Mouse (Mus musculus) heart, adult 2 months (tissue): ENCODE results near the gene Wwox.

Experiments
- CTCF ChIP-seq: fragments of 200-600 bp; IDR thresholded peaks from 2 replicates; pipeline ENCODE4 v1.8.1; 2022; ENCODE audit warnings: antibody characterized with exemption, mild to moderate bottlenecking, moderate library complexity
- EP300 ChIP-seq: fragments of 200-500 bp; IDR thresholded peaks from 2 replicates; pipeline ENCODE4 v1.6.1; 2011; ENCODE audit warnings: low read depth, low read length, control low read depth; ENCODE audit not compliant: insufficient read depth
- POLR2A ChIP-seq: fragments of 200-500 bp; IDR thresholded peaks from 2 replicates; pipeline ENCODE4 v1.6.1; 2011; ENCODE audit warnings: mild to moderate bottlenecking, low read depth, low read length, control low read depth; ENCODE audit not compliant: insufficient read depth

DNA sequence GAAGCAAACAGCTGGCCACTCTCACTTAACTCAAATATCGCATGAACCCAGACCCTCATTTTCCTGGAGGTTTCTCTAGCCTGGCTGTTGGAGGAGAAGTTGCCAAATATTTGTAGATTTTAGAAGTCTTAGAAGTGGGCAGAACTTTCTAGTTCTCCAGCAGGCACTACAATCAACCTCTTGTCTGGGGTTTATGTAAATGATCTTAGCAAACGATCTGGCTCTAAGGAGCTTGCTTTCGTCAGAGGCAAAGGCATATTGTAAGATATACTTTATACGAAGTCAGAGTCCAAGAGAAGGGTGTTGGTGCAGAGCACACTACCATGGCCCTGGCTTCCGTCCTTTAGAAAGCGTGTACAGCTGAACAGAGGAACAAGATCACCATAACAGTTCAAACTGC lies 770.6 kb downstream of the Wwox start:
- TF ChIP-seq POLR2A (no peak), EP300 (no peak), CTCF (no peak)
